In the genomic region with DNA sequence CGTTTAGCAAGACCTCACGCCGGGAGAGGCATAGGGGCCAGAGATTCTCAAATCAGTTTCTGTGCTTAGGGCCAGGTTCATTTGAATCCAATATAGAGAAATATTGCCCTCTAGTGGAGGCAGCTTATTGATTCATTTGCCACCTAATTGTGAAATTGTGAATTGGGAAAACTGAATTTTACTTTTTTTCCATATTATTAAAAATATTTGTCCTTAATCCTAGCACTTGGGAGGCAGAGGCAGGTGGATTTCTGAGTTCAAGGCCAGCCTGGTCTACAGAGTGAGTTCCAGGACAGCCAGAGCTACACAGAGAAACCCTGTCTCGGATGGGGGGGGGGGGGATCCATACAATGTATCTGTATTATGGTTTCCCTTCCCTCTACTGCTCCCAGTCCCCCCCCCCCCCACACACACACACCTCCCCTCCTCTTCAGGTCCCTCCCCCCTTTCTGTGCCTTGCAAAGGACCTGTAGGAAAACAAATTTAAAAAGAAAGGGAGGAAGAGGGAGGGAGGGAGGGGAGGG, we compare ENCODE assay signal across 9 mouse cellular contexts.
DNase-seq lines count a peak whose midpoint lies in the region; ATAC-seq lines count a peak whose summit lies in the region.
"Had no signal": no experiment of that assay in that cellular context is flagged by ENCODE, and none has a peak within 500 bp of the region (broad histone marks: within the 10 kb centered on the region; RNA-seq: fewer than 3 reads in every experiment).

No protein-coding gene starts in this region.

- H3K27me3 ChIP-seq in forebrain, embryonic 16.5 days (replicated peaks; ENCODE audit: control insufficient read depth, insufficient read depth, low read length), result no peaks in the 10 kb centered on the region

- peak overlapping the region; percentile 39 for H3K4me2 ChIP-seq in forebrain, embryonic 16.5 days (ENCODE audit: low read length)

- H3K9ac ChIP-seq in forebrain, embryonic 16.5 days (replicated peaks; ENCODE audit: low read depth, low read length), result no peak overlapping the region; the same call in 1 of the 2 replicates

- H3K36me3 ChIP-seq in forebrain, embryonic 16.5 days (ENCODE audit: control insufficient read depth, insufficient read depth), result no peaks in the 10 kb centered on the region

- ATAC-seq in forebrain, embryonic 16.5 days, result peak; percentile 75
- no peak for ATAC-seq in inflammation-experienced regulatory T-cells, adult 6 months

- peaks cover 4% of the 10 kb centered on the region; the same call in 1 of the 2 replicates for H3K4me1 ChIP-seq in forebrain, embryonic 16.5 days (replicated peaks; ENCODE audit: control insufficient read depth, insufficient read depth, low read length)
- H3K4me1 ChIP-seq: megakaryocyte, embryonic 14.5 days had no signal

- H3K4me3 ChIP-seq in forebrain, embryonic 16.5 days (replicated peaks; ENCODE audit: low read length), result no peak overlapping the region; the same call in 1 of the 2 replicates
- H3K4me3 ChIP-seq: megakaryocyte, embryonic 14.5 days had no signal

- H3K27ac ChIP-seq in forebrain, embryonic 16.5 days (ENCODE audit: low read length), result no peak overlapping the region

- H3K9me3 ChIP-seq in forebrain, embryonic 16.5 days (ENCODE audit: control insufficient read depth, low read length), result no peaks in the 10 kb centered on the region
- H3K9me3 ChIP-seq: megakaryocyte, embryonic 14.5 days had no signal

- DNase-seq in layer of hippocampus, adult 9-10 months (ENCODE audit: low spot score), result peak; percentile 45
- DNase-seq in layer of hippocampus, postnatal 25 days (ENCODE audit: extremely low spot score in 1 of 2, low spot score in 1 of 2), result no peak
- peak; percentile 72 for DNase-seq in adipocyte (ENCODE audit: low spot score)
- peak; percentile 42 for DNase-seq in lung, postnatal 10 days
- DNase-seq in telencephalon, adult 2 months (ENCODE audit: low read depth, low spot score), result peak; percentile 45
- no peak for DNase-seq in testis, postnatal 10 days (ENCODE audit: low spot score)

- 17% methylated on average over 4 of the region's 4 CpGs for WGBS in forebrain, embryonic 16.5 days

Comparison
In these comparisons a context has a peak if more than half of its experiments do, and no peak if none do; other contexts are left out.
1. DNase-seq: peak in layer of hippocampus, adult 9-10 months (single experiment), adipocyte (single experiment), lung, postnatal 10 days (single experiment) and telencephalon, adult 2 months (single experiment); none in layer of hippocampus, postnatal 25 days (0 of 2) and testis, postnatal 10 days (single experiment).